Mouse (Mus musculus): ENCODE measurements around the gene Aff3. TPM values are rescaled to one million over a fixed set of nuclear protein-coding genes. Genes with fewer than 3 reads are reported as not detected.

Gene Aff3
- polyA plus RNA-seq, 1 experiment from 2014 or later, result 0.03 TPM

DNA sequence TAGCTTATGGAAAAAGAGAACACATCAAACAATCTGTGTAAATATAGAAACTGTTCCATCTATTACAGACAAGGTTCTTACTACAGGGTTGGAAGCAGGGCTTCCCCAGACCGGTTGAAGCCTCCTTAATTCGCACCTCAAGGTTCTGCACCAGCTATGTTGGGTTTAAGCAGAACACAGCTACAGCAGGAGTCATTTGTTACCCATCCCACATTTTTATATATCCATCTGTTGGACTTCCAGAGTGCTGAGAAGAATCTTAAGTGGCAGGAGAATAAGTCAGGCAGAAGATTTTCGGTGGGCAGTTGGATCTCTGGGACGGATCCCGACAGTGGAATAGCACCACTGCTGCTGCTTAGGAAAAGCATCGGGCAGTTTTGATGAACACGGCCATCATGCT, 384.2 kb downstream of the Aff3 start:
- Histone ChIP-seq H3K27ac (no peak overlapping the region), H3K36me3 (ENCODE audit: inconsistent target) (no peaks in the 10 kb centered on the region)
- WGBS (ENCODE audit: missing documents), result 95% methylated on average over 7 of the region's 7 CpGs

DNA sequence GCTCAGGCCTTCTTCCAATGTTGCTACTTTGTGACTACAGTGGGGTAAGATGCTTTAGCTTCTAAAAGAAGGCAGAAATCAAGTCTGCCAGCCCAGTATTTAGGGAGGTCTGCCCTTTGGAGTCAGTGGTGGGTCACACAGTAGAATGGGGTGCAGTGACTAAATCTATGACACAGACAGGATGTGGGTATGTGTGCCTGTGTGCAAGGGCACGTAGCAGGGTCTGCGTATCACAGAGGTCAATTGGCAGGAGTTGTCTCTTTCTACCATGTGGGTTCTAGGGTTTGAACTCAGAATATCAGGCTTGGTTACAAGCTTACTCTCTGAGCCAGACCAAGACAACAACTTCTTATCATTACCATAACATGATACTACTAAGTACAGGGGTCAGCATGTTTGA, 393.4 kb downstream of the Aff3 start:
- WGBS (ENCODE audit: missing documents), result 83% methylated on average over 2 of the region's 2 CpGs
- Histone ChIP-seq H3K4me3 (ENCODE audit: inconsistent target) (no peak overlapping the region), H3K27ac (no peak overlapping the region), H3K36me3 (ENCODE audit: inconsistent target) (no peaks in the 10 kb centered on the region), H3K79me2 (ENCODE audit: inconsistent target) (no peaks in the 10 kb centered on the region)

More for the DNA sequence above, 384.2 kb downstream of the Aff3 start:
- Histone ChIP-seq H3K4me3 (ENCODE audit: inconsistent target) (no peak overlapping the region), H3K79me2 (ENCODE audit: inconsistent target) (no peaks in the 10 kb centered on the region)

GRCm38 (mm10) chr1:38268246-38269042, 396.3 kb downstream of the Aff3 start:
- Histone ChIP-seq H3K79me2 (ENCODE audit: inconsistent target) (no peaks in the 10 kb centered on the region), H3K36me3 (ENCODE audit: inconsistent target) (no peaks in the 10 kb centered on the region), H3K4me3 (ENCODE audit: inconsistent target) (no peak overlapping the region), H3K27ac (no peak overlapping the region)
- 92% methylated on average over 17 of the region's 20 CpGs for WGBS (ENCODE audit: missing documents)

- WGBS (ENCODE audit: missing documents), result 77% methylated on average over 8 of the region's 8 CpGs
- Histone ChIP-seq H3K36me3 (ENCODE audit: inconsistent target) (no peaks in the 10 kb centered on the region), H3K79me2 (ENCODE audit: inconsistent target) (no peaks in the 10 kb centered on the region), H3K4me3 (ENCODE audit: inconsistent target) (no peak overlapping the region), H3K27ac (no peak overlapping the region)
These were observed 401.5 kb downstream of the Aff3 start for GRCm38 (mm10) chr1:38263251-38263650.

- Histone ChIP-seq H3K27ac (no peak overlapping the region), H3K4me3 (ENCODE audit: inconsistent target) (no peak overlapping the region), H3K36me3 (ENCODE audit: inconsistent target) (no peaks in the 10 kb centered on the region), H3K79me2 (ENCODE audit: inconsistent target) (no peaks in the 10 kb centered on the region)
- WGBS (ENCODE audit: missing documents), result 97% methylated on average over 11 of the region's 11 CpGs
These were observed 402.2 kb downstream of the Aff3 start for GRCm38 (mm10) chr1:38262362-38263154.

GRCm38 (mm10) chr1:38261076-38261475, 403.7 kb downstream of the Aff3 start:
- H3K4me3 ChIP-seq (ENCODE audit: inconsistent target), result no peak overlapping the region
- WGBS (ENCODE audit: missing documents), result 94% methylated on average over 5 of the region's 5 CpGs
- no peaks in the 10 kb centered on the region for H3K79me2 ChIP-seq (ENCODE audit: inconsistent target)
- no peaks in the 10 kb centered on the region for H3K36me3 ChIP-seq (ENCODE audit: inconsistent target)
- H3K27ac ChIP-seq, result no peak overlapping the region

DNA sequence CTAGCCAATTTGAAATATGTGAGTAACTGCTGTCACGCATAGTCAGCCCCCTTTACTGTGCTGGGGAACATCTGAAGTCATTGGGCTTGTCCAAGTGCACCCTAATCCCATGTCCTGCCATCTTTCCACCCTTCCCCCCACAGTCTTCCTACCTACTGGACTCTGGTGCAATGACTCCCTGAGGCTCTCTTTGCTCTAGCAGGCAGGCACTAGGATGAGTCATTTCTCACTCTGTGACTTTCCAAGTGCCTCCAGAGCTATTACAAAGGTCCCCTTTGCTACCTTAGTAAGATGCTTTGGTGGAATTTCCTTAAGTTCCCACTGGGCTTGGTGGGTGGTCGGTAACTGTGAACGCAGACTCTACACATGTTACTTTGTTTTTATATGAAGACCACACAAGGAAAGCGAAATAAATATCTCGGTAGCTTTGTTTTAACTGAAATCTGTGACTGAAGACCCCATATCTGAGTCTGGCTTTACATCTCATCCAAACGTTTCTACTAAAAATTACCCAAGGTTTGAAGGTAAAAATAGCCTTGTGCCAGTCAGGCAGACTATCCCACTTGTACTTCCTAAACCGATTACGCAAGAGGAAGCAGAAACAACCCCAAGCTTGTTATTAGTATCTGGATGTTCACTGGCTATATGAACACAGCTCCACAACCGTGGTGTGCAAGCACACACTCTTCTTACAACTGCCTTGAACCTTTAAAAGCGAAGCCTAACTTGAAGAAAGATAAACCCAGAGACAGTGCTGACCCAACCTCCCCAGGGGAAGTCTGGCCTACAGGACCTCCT, 405.0 kb downstream of the Aff3 start:
- WGBS (ENCODE audit: missing documents), result 43% methylated on average over 9 of the region's 10 CpGs
- no peaks in the 10 kb centered on the region for H3K36me3 ChIP-seq (ENCODE audit: inconsistent target)
- no peaks in the 10 kb centered on the region for H3K79me2 ChIP-seq (ENCODE audit: inconsistent target)
- H3K27ac ChIP-seq, result no peak overlapping the region
- no peak overlapping the region for H3K4me3 ChIP-seq (ENCODE audit: inconsistent target)

- H3K36me3 ChIP-seq (ENCODE audit: inconsistent target), result no peaks in the 10 kb centered on the region
- H3K27ac ChIP-seq, result no peak overlapping the region
- H3K79me2 ChIP-seq (ENCODE audit: inconsistent target), result no peaks in the 10 kb centered on the region
- no peak overlapping the region for H3K4me3 ChIP-seq (ENCODE audit: inconsistent target)
- 80% methylated on average over 8 of the region's 8 CpGs for WGBS (ENCODE audit: missing documents)
These were observed 410.3 kb downstream of the Aff3 start for GRCm38 (mm10) chr1:38254426-38254825.

GRCm38 (mm10) chr1:38252766-38253079, 412.0 kb downstream of the Aff3 start:
- Histone ChIP-seq H3K79me2 (ENCODE audit: inconsistent target) (no peaks in the 10 kb centered on the region), H3K27ac (no peak overlapping the region), H3K36me3 (ENCODE audit: inconsistent target) (no peaks in the 10 kb centered on the region), H3K4me3 (ENCODE audit: inconsistent target) (no peak overlapping the region)
- WGBS (ENCODE audit: missing documents), result 42% methylated on average over 2 of the region's 2 CpGs

DNA sequence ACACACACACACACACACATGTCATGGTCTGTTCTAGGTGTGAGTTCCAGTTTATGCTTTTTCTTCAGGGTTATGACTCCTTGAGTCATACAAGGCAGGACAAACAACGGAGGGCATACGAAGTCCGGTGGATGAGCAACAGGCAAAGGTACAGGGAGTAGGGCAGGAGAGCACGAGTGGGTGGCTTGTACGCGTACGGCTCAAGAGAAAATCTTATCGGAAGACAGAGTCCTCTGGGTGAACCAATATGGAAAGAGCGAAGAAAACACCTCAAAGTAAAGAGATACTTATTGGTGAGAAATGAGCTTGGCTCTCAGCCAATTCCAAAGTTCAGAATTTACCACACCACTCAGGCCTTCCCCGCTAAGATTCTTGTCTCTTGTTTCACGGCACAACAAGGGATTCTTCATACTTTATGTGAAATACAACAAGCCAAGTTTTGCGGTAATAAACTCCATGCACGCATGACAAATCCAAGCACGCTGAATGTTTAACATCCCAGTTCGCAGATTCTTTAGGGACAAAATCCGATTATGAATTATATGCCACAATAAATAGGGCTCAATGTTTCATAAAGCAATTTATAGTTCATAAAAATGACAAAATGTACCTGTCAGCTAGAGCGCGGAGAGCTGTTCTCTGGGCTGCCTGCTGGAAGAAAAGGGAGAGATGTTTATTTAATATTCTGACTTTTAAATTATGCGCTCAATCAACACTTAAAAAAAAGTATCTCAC, 412.6 kb downstream of the Aff3 start:
- no peaks in the 10 kb centered on the region for H3K79me2 ChIP-seq (ENCODE audit: inconsistent target)
- H3K27ac ChIP-seq, result no peak overlapping the region
- whole genome bisulfite sequencing (ENCODE audit: missing documents), result 87% methylated on average over 19 of the region's 19 CpGs
- no peak overlapping the region for H3K4me3 ChIP-seq (ENCODE audit: inconsistent target)
- no peaks in the 10 kb centered on the region for H3K36me3 ChIP-seq (ENCODE audit: inconsistent target)

GRCm38 (mm10) chr1:38251448-38251847, 413.3 kb downstream of the Aff3 start:
- Histone ChIP-seq H3K79me2 (ENCODE audit: inconsistent target) (no peaks in the 10 kb centered on the region), H3K4me3 (ENCODE audit: inconsistent target) (no peak overlapping the region), H3K36me3 (ENCODE audit: inconsistent target) (no peaks in the 10 kb centered on the region), H3K27ac (no peak overlapping the region)
- WGBS (ENCODE audit: missing documents), result 92% methylated on average over 11 of the region's 11 CpGs

DNA sequence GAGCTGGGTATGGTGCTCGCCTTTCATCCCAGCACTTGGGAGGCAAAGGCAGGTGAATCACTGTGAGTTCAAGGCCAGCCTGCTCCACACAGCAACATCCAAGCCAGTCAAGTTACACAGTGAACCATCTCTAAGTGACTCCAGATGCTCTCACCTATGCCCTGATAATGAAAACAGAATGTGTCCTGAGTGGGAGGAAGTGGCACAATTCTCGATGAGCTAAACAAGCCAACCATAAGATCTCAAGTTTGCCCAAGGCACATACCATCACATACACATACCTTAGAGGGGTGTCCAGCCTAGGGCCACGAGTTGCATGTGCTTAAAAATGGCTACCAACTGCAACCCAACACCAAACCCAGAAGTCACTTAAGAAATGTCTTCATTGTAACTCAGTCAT, 414.5 kb downstream of the Aff3 start:
- Histone ChIP-seq H3K79me2 (ENCODE audit: inconsistent target) (no peaks in the 10 kb centered on the region), H3K27ac (no peak overlapping the region), H3K4me3 (ENCODE audit: inconsistent target) (no peak overlapping the region), H3K36me3 (ENCODE audit: inconsistent target) (no peaks in the 10 kb centered on the region)
- 93% methylated on average over 3 of the region's 3 CpGs for WGBS (ENCODE audit: missing documents)

DNA sequence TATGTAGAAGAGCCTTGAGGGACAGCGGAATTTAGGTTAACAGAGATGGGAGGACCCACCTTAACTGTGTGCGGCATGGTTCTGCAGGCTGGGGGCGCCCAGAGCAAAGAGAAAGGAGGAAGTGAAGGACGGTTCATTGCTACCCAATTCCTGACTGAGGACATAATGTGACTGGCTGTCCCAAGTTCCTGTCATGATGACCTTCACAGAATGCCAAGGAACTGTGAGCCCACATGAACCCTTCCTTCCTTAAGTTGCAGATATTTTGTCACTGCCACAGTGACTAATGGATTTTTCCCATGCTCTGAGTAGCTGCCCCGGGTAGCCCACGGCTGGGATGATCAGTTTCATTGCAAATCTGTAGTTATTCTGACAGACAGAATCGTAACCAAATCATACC, 415.2 kb downstream of the Aff3 start:
- Histone ChIP-seq H3K36me3 (ENCODE audit: inconsistent target) (no peaks in the 10 kb centered on the region), H3K79me2 (ENCODE audit: inconsistent target) (no peaks in the 10 kb centered on the region), H3K27ac (no peak overlapping the region), H3K4me3 (ENCODE audit: inconsistent target) (no peak overlapping the region)
- 56% methylated on average over 7 of the region's 7 CpGs for WGBS (ENCODE audit: missing documents)

- Histone ChIP-seq H3K79me2 (ENCODE audit: inconsistent target) (no peaks in the 10 kb centered on the region), H3K36me3 (ENCODE audit: inconsistent target) (no peaks in the 10 kb centered on the region), H3K4me3 (ENCODE audit: inconsistent target) (no peak overlapping the region), H3K27ac (no peak overlapping the region)
- 94% methylated on average over 9 of the region's 9 CpGs for WGBS (ENCODE audit: missing documents)
These were observed 416.7 kb downstream of the Aff3 start for GRCm38 (mm10) chr1:38248027-38248426.
